Mouse (Mus musculus) myocyte (in vitro differentiated cells): Measurements from ENCODE around the gene Crlf2.

Source experiments
- E2F4 ChIP-seq: IDR thresholded peaks from one replicate; pipeline ENCODE4 v1.6.1; 2011; ENCODE audit warnings: mild to moderate bottlenecking, control low read depth, moderate library complexity; ENCODE audit not compliant: insufficient read depth
- MAX ChIP-seq: IDR thresholded peaks from one replicate; pipeline ENCODE4 v1.6.1; 2011; ENCODE audit warnings: low read depth, mild to moderate bottlenecking, control low read depth
- MYOD1 ChIP-seq, 3 experiments: IDR thresholded peaks; one replicate each; pipeline ENCODE4 v1.6.1; 2011; ENCODE audit warnings: control low read depth in 2 of 3, low read depth in 2 of 3, mild to moderate bottlenecking in 2 of 3, moderate library complexity in 1 of 3; ENCODE audit not compliant: insufficient read length in 2 of 3, control insufficient read depth in 1 of 3
- POLR2A ChIP-seq: IDR thresholded peaks from one replicate; pipeline ENCODE4 v1.6.1; 2011; ENCODE audit warnings: low read depth, mild to moderate bottlenecking, control low read depth, moderate library complexity; ENCODE audit not compliant: insufficient read length
- POLR2AphosphoS2 ChIP-seq: IDR thresholded peaks from one replicate; pipeline ENCODE4 v1.6.1; 2011; ENCODE audit warnings: low read depth, control low read depth; ENCODE audit not compliant: insufficient read length
- SRF ChIP-seq: IDR thresholded peaks from one replicate; pipeline ENCODE4 v1.6.1; 2011; ENCODE audit warnings: low read depth; ENCODE audit not compliant: control insufficient read depth, insufficient read length
- TCF12 ChIP-seq: IDR thresholded peaks from one replicate; pipeline ENCODE4 v1.6.1; 2011; ENCODE audit warnings: mild to moderate bottlenecking, control low read depth; ENCODE audit not compliant: poor library complexity, insufficient read depth, severe bottlenecking
- USF1 ChIP-seq: IDR thresholded peaks from one replicate; pipeline ENCODE4 v1.6.1; 2011; ENCODE audit warnings: low read depth, mild to moderate bottlenecking, control low read depth, moderate library complexity

DNA sequence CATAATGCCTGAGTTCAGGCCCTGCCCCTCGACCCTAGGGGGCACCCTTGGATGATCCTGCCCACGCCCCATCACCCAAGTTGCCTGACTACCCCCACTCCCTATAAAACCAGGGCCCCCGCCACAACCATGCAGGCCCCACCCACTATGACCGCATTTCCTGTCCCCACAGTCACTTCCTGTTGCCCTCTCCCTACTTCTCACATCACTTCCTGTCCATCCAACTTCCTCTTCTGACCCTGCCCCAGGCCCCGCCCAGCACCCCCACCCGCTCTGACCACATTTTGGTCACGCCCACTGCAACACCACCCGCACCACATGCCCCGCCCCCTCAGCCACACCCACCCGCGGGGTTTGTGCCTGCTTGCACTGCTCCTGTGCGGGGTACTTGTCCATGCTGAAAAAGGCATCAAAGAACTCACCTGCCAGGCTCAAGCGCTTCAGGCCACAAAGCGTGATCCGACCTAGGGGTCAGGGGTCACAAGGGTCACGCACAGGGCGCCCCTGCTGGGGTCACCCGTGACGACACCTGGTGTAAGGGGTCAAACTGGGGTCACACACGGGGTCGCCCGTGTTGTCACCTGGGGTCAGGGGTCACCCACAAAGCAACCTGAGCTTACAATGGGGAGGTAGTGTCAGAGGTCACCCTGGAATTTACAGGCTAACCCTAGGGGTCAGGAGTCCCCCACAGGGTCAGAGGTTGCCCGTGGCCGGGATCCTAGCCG, 7.6 kb downstream of the Crlf2 start:
- no peak for TF ChIP-seq USF1
- TF ChIP-seq MAX, result no peak
- no peak for TF ChIP-seq POLR2A
- no peak for TF ChIP-seq POLR2AphosphoS2
- TF ChIP-seq SRF, result no peak
- TF ChIP-seq MYOD1 (IDR thresholded peaks at IDR 0.05; ENCODE audit: control insufficient read depth in 1 of 3, insufficient read length in 2 of 3, low read depth in 2 of 3), result no peak
- no peak for TF ChIP-seq E2F4
- TF ChIP-seq TCF12, result no peak
